Mouse (Mus musculus) right cerebral cortex, postnatal 4 days (tissue): ENCODE results near the gene Pdgfb.

ENCODE experiments used
- DNase-seq: peaks from one replicate; pipeline ENCODE4 v3.0.0-alpha.2; 2022

The Pdgfb gene

GRCm38 (mm10) chr15:80014321-80015210 is at the start of gene Pdgfb:
Gene Pdgfb, minus strand, starts transcription at chr15:80014977.
- peak; percentile 46 for DNase-seq

GRCm38 (mm10) chr15:80062821-80063220 is 48.0 kb upstream of the Pdgfb start:
- no peak for DNase-seq

- no peak for DNase-seq
Observed at GRCm38 (mm10) chr15:80062339-80062738, 47.6 kb upstream of the Pdgfb start.

- DNase-seq: no peak
Observed at GRCm38 (mm10) chr15:80061071-80061550, 46.3 kb upstream of the Pdgfb start.

- no peak for DNase-seq
Observed at GRCm38 (mm10) chr15:80060356-80061070, 45.7 kb upstream of the Pdgfb start.

- no peak for DNase-seq
Observed at GRCm38 (mm10) chr15:80059606-80060005, 44.8 kb upstream of the Pdgfb start.

- no peak for DNase-seq
Observed at GRCm38 (mm10) chr15:80058151-80058550, 43.4 kb upstream of the Pdgfb start.

- no peak for DNase-seq
Observed at GRCm38 (mm10) chr15:80054034-80054710, 39.4 kb upstream of the Pdgfb start.

GRCm38 (mm10) chr15:80053381-80054033 is 38.7 kb upstream of the Pdgfb start:
- DNase-seq: no peak

GRCm38 (mm10) chr15:80051782-80052181 is 37.0 kb upstream of the Pdgfb start:
- no peak for DNase-seq

GRCm38 (mm10) chr15:80051092-80051761 is 36.5 kb upstream of the Pdgfb start:
- DNase-seq: no peak

GRCm38 (mm10) chr15:80050093-80050492 is 35.3 kb upstream of the Pdgfb start:
- DNase-seq: no peak

- no peak for DNase-seq
Observed at GRCm38 (mm10) chr15:80047973-80048372, 33.2 kb upstream of the Pdgfb start.

GRCm38 (mm10) chr15:80047242-80047641 is 32.5 kb upstream of the Pdgfb start:
- no peak for DNase-seq

GRCm38 (mm10) chr15:80045749-80046148 is 31.0 kb upstream of the Pdgfb start:
- DNase-seq: no peak

GRCm38 (mm10) chr15:80044249-80044648 is 29.5 kb upstream of the Pdgfb start:
- no peak for DNase-seq

GRCm38 (mm10) chr15:80042152-80042551 is 27.4 kb upstream of the Pdgfb start:
- no peak for DNase-seq

- DNase-seq: no peak
Observed at GRCm38 (mm10) chr15:80038110-80038391, 23.3 kb upstream of the Pdgfb start.

- no peak for DNase-seq
Observed at GRCm38 (mm10) chr15:80037255-80038109, 22.7 kb upstream of the Pdgfb start.

- DNase-seq: no peak
Observed at GRCm38 (mm10) chr15:80035341-80035885, 20.6 kb upstream of the Pdgfb start.

- no peak for DNase-seq
Observed at GRCm38 (mm10) chr15:80034913-80035312, 20.1 kb upstream of the Pdgfb start.
